ENCODE assay signal across 27 mouse cellular contexts in the genomic region with DNA sequence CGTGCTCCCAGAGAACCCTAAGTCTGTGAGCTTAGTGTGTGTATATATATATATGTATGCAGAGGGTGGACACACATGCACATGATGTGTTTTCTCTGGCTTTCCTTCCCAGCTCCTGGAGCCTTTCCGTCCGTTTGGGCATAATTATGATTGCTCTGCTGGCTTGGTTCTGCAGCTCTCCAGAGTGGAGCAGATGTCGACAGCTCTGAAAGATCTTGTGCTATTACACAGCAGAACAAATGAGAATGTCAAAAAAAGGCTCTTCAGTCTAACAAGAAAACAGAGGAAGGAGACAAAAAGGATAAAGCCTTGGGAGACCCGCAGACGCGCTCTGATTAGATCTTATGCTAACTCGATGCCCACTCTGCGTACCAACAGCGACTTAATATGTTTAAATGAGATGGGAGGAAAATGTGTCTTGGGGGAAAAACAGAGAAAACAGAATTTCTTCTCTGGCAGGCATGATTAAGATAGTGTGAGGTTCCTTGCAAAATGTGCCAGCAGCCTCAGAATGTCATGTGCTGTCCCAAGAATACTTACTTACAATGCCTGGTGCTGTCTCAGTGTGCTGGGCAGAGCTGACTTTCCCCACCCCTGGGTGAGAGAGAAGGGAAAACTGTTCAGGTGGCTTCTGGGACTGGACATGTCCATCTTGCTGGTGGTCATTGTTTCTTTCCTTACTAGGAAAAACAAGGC. TPM values are rescaled to one million over a fixed set of nuclear protein-coding genes. Genes with fewer than 3 reads are reported as not detected.
DNase-seq lines count a peak whose midpoint lies in the region; ATAC-seq lines count a peak whose summit lies in the region.
"Had no signal": no experiment of that assay in that cellular context is flagged by ENCODE, and none has a peak within 500 bp of the region (broad histone marks: within the 10 kb centered on the region; RNA-seq: fewer than 3 reads in every experiment).

No protein-coding gene starts in this region.

- no peaks in the 10 kb centered on the region for H3K27me3 ChIP-seq in hindbrain, embryonic 15.5 days
- H3K27me3 ChIP-seq: embryonic facial prominence, embryonic 12.5 days; kidney, embryonic 15.5 days; limb, embryonic 13.5 days; liver, embryonic 13.5 days had no signal

- H3K4me2 ChIP-seq in hindbrain, embryonic 15.5 days, result no peak overlapping the region
- H3K4me2 ChIP-seq: embryonic facial prominence, embryonic 12.5 days; kidney, embryonic 15.5 days; limb, embryonic 13.5 days; liver, embryonic 13.5 days; lung, embryonic 14.5 days had no signal

- no peaks in the 10 kb centered on the region for H3K9me3 ChIP-seq in hindbrain, embryonic 15.5 days
- H3K9me3 ChIP-seq: embryonic facial prominence, embryonic 12.5 days; kidney, embryonic 15.5 days; limb, embryonic 13.5 days; liver, embryonic 13.5 days had no signal

- intact Hi-C loops in left cerebral cortex, postnatal 4 days (cut with DNase I), result no loop called here

- no peak for ATAC-seq in hindbrain, embryonic 15.5 days (ENCODE audit: low FRiP score, low read depth)
- ATAC-seq: intestine, postnatal 0 days had no signal

- H3K4me1 ChIP-seq in hindbrain, embryonic 15.5 days (replicated peaks), result no peaks in the 10 kb centered on the region; the same call in 1 of the 2 replicates
- H3K4me1 ChIP-seq: embryonic facial prominence, embryonic 12.5 days; kidney, embryonic 15.5 days; limb, embryonic 13.5 days; liver, embryonic 13.5 days had no signal

- H3K4me3 ChIP-seq in hindbrain, embryonic 15.5 days, result no peak overlapping the region
- H3K4me3 ChIP-seq: embryonic facial prominence, embryonic 12.5 days; erythroblast, embryonic 14.5 days; kidney, embryonic 15.5 days; limb, embryonic 13.5 days; liver, embryonic 13.5 days had no signal

- H3K27ac ChIP-seq in hindbrain, embryonic 15.5 days (replicated peaks), result 0 out of 2 replicates have a peak overlapping the region, but pooled peaks have one; percentile 27
- H3K27ac ChIP-seq: embryonic facial prominence, embryonic 12.5 days; kidney, embryonic 15.5 days; limb, embryonic 13.5 days; liver, embryonic 13.5 days had no signal

- no peaks in the 10 kb centered on the region for H3K36me3 ChIP-seq in hindbrain, embryonic 15.5 days
- H3K36me3 ChIP-seq: embryonic facial prominence, embryonic 12.5 days; kidney, embryonic 15.5 days; limb, embryonic 13.5 days; liver, embryonic 13.5 days had no signal

- DNase-seq in frontal cortex, adult 2 months (ENCODE audit: extremely low spot score in 1 of 2, low spot score in 1 of 2), result peak; percentile 11 to 23
- no peak for DNase-seq in frontal cortex, postnatal 14 days (ENCODE audit: low spot score in 2 of 2)
- DNase-seq in left cerebral cortex, adult 18-20 months (ENCODE audit: low spot score in 2 of 2), result peak; percentile 3 to 6
- DNase-seq in left cerebral cortex, postnatal 4 days, result no peak
- DNase-seq in ovary, postnatal 36 days (ENCODE audit: low spot score), result no peak
- DNase-seq in adrenal gland, adult 18-20 months (ENCODE audit: low spot score in 2 of 2), result no peak
- DNase-seq: adrenal gland, postnatal 10 days; cerebellum, adult 11 months; cerebellum, postnatal 10 days; gastrocnemius, postnatal 10 days; heart, adult 18-20 months; kidney, postnatal 4 days; layer of hippocampus, postnatal 36 days; liver, embryonic 13.5 days; lung, embryonic 14.5 days; lung, postnatal 4 days; retina, postnatal 1 day had no signal

- H3K9ac ChIP-seq in hindbrain, embryonic 15.5 days, result no peak overlapping the region
- H3K9ac ChIP-seq: embryonic facial prominence, embryonic 12.5 days; kidney, embryonic 15.5 days; limb, embryonic 13.5 days; liver, embryonic 13.5 days; lung, embryonic 14.5 days had no signal

- WGBS in hindbrain, embryonic 15.5 days, result 52% methylated on average over 10 of the region's 10 CpGs

RNA-seq across cellular contexts. Expression of gene Nhlh2, which starts 31.4 kb away (rescaled TPM):
- 0.32 and 0.42 TPM in 2 replicates for polyA plus RNA-seq in frontal cortex, adult 2 months (2012; rRNA removed)
- under 1 TPM; 0.16 to 0.40 TPM for total RNA-seq in left cerebral cortex, adult 18-20 months (2021)
- 1 to 10 TPM; 2.4 to 3.5 TPM for total RNA-seq in left cerebral cortex, postnatal 4 days (2021)
- polyA plus RNA-seq in hindbrain, embryonic 15.5 days (2015; fragmentation: Nextera tagmentation; extraction: Ambion mirVana), result 36.2 and 40.3 TPM in 2 replicates
- total RNA-seq in adrenal gland, adult 18-20 months (2021), result not detected
- total RNA-seq: gastrocnemius, postnatal 10 days; heart, adult 18-20 months; hematopoietic stem cell, adult 5-6 weeks had no signal
- polyA plus RNA-seq: erythroblast, embryonic 14.5 days; heart, embryonic 14.5 days; intestine, postnatal 0 days; kidney, embryonic 15.5 days; lung, embryonic 14.5 days; stomach, embryonic 16.5 days; thymus, postnatal 0 days had no signal

RNA-seq across cellular contexts. Expression of gene Slc22a15, which starts 54.2 kb away (rescaled TPM):
- 4.4 and 5.6 TPM in 2 replicates for polyA plus RNA-seq in frontal cortex, adult 2 months (2012; rRNA removed)
- 1 to 10 TPM; 7.3 to 8.7 TPM for total RNA-seq in left cerebral cortex, adult 18-20 months (2021)
- 10 to 100 TPM; 17.5 to 17.8 TPM for total RNA-seq in left cerebral cortex, postnatal 4 days (2021)
- 5.6 and 5.8 TPM in 2 replicates for polyA plus RNA-seq in hindbrain, embryonic 15.5 days (2015; fragmentation: Nextera tagmentation; extraction: Ambion mirVana)
- total RNA-seq in adrenal gland, adult 18-20 months (2021), result 1 to 10 TPM; 8.5 to 9.6 TPM
- polyA plus RNA-seq: erythroblast, embryonic 14.5 days had no signal

Comparison
In these comparisons a context has a peak if more than half of its experiments do, and no peak if none do; other contexts are left out.
1. DNase-seq: peak in frontal cortex, adult 2 months (2 of 2) and left cerebral cortex, adult 18-20 months (2 of 2); none in frontal cortex, postnatal 14 days (0 of 2), left cerebral cortex, postnatal 4 days (single experiment), ovary, postnatal 36 days (single experiment) and adrenal gland, adult 18-20 months (0 of 2).